8 mouse cellular contexts compared by ENCODE assay signal in the genomic region with DNA sequence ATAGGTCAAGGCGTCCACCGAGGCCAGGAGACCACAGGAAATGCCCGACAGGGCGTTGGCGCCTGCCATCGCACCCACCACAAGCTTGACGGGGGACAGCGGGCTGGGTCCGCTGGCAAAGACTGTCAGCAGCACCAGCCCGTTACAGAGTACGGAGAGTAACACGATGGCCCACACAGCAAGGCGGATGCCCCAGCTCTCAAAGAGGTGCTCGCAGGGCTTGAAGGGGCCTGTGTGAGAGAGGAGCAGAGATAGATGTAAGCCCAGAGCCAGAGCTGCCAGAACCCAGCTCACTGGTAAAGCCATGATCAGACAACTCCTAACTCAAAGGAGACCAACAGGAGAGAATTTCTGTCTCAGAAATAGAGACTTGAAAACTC. TPM values are rescaled to one million over a fixed set of nuclear protein-coding genes. Genes with fewer than 3 reads are reported as not detected.
DNase-seq lines count a peak whose midpoint lies in the region; ATAC-seq and TF ChIP-seq lines count a peak whose summit lies in the region.

No protein-coding gene starts in this region.

- intact Hi-C loops in left cerebral cortex, postnatal 4 days (cut with DNase I), result loop anchor here (5.0 kb wide), 1 partner anchor 124 kb away; no protein-coding TSS in a partner anchor

- H3K27me3 ChIP-seq in heart, embryonic 16.5 days (ENCODE audit: control insufficient read depth, insufficient read depth, low read length), result peaks cover 7% of the 10 kb centered on the region; the same call in 1 of the 2 replicates
- H3K27me3 ChIP-seq in hindbrain, embryonic 13.5 days, result peaks cover 28% of the 10 kb centered on the region; the same call in 1 of the 2 replicates
- H3K27me3 ChIP-seq in midbrain, embryonic 12.5 days, result peaks cover 38% of the 10 kb centered on the region

- WGBS in heart, embryonic 16.5 days, result 7% methylated on average over 14 of the region's 14 CpGs
- 7% methylated on average over 14 of the region's 14 CpGs for WGBS in hindbrain, embryonic 13.5 days
- WGBS in midbrain, embryonic 12.5 days, result 7% methylated on average over 14 of the region's 14 CpGs

- DNase-seq in heart, adult 8-10 months (ENCODE audit: low spot score), result no peak
- no peak for DNase-seq in embryo, embryonic 11 days
- DNase-seq in right cerebral cortex, postnatal 36 days (ENCODE audit: low spot score in 2 of 2), result no peak
- no peak for DNase-seq in left cerebral cortex, postnatal 4 days

- H3K9ac ChIP-seq in heart, embryonic 16.5 days (ENCODE audit: low read length), result peak overlapping the region; percentile 60
- H3K9ac ChIP-seq in hindbrain, embryonic 13.5 days, result peak overlapping the region; percentile 73
- peak overlapping the region; percentile 64 for H3K9ac ChIP-seq in midbrain, embryonic 12.5 days (replicated peaks)

- no peak for TF ChIP-seq POLR2A in bone marrow macrophage, adult 2 months (IDR thresholded peaks at IDR 0.05; ENCODE audit: borderline replicate concordance, low read depth, low read length)

- H3K4me2 ChIP-seq in heart, embryonic 16.5 days (ENCODE audit: low read depth, low read length), result peak overlapping the region; percentile 70
- peak overlapping the region; percentile 75 for H3K4me2 ChIP-seq in hindbrain, embryonic 13.5 days
- peak overlapping the region; percentile 86 for H3K4me2 ChIP-seq in midbrain, embryonic 12.5 days (replicated peaks)

- ATAC-seq in heart, embryonic 16.5 days (replicated peaks; ENCODE audit: extremely low read depth, insufficient read depth, low FRiP score), result no peak
- peak; percentile 43 for ATAC-seq in hindbrain, embryonic 13.5 days (ENCODE audit: low FRiP score)
- 0 out of 2 replicates have a peak, but pooled peaks have one; percentile 9 for ATAC-seq in midbrain, embryonic 12.5 days (ENCODE audit: low FRiP score, low read depth)

- peaks cover 4% of the 10 kb centered on the region for H3K4me1 ChIP-seq in heart, embryonic 16.5 days (ENCODE audit: control insufficient read depth, insufficient read depth, low read length)
- peaks cover 6% of the 10 kb centered on the region for H3K4me1 ChIP-seq in bone marrow macrophage, adult 2 months (ENCODE audit: control insufficient read depth, insufficient read depth, low read length)
- peaks cover 11% of the 10 kb centered on the region for H3K4me1 ChIP-seq in hindbrain, embryonic 13.5 days (replicated peaks)
- H3K4me1 ChIP-seq in midbrain, embryonic 12.5 days, result peaks cover 8% of the 10 kb centered on the region

- no peak overlapping the region for H3K27ac ChIP-seq in heart, embryonic 16.5 days (ENCODE audit: low read length)
- no peak overlapping the region for H3K27ac ChIP-seq in bone marrow macrophage, adult 2 months (ENCODE audit: insufficient read depth, low read depth, low read length)
- H3K27ac ChIP-seq in hindbrain, embryonic 13.5 days, result no peak overlapping the region
- no peak overlapping the region for H3K27ac ChIP-seq in midbrain, embryonic 12.5 days (replicated peaks)

- H3K9me3 ChIP-seq in heart, embryonic 16.5 days (replicated peaks; ENCODE audit: control insufficient read depth, low read length), result no peaks in the 10 kb centered on the region
- no peaks in the 10 kb centered on the region for H3K9me3 ChIP-seq in hindbrain, embryonic 13.5 days
- no peaks in the 10 kb centered on the region for H3K9me3 ChIP-seq in midbrain, embryonic 12.5 days

- TF ChIP-seq CTCF in bone marrow macrophage, adult 2 months (IDR thresholded peaks at IDR 0.05; ENCODE audit: low read depth, low read length), result no peak

- peak overlapping the region; percentile 43 for H3K4me3 ChIP-seq in heart, embryonic 16.5 days (ENCODE audit: low read length)
- H3K4me3 ChIP-seq in bone marrow macrophage, adult 2 months (ENCODE audit: insufficient read depth, low read length), result peak overlapping the region; percentile 40
- peak overlapping the region; percentile 46 for H3K4me3 ChIP-seq in hindbrain, embryonic 13.5 days
- peak overlapping the region; percentile 48 for H3K4me3 ChIP-seq in midbrain, embryonic 12.5 days

- H3K36me3 ChIP-seq in heart, embryonic 16.5 days (ENCODE audit: control insufficient read depth, insufficient read depth), result no peaks in the 10 kb centered on the region
- H3K36me3 ChIP-seq in hindbrain, embryonic 13.5 days, result no peaks in the 10 kb centered on the region
- no peaks in the 10 kb centered on the region for H3K36me3 ChIP-seq in midbrain, embryonic 12.5 days

RNA-seq across cellular contexts. Expression of gene Ube2t, which starts 25.6 kb away (rescaled TPM):
- polyA plus RNA-seq in heart, embryonic 16.5 days (2015; fragmentation: Nextera tagmentation; extraction: Ambion mirVana), result 49.7 and 54.6 TPM in 2 replicates
- total RNA-seq in heart, adult 8-10 months (2022), result 1 to 10 TPM; 5.3 to 9.7 (median 7.4) TPM
- polyA plus RNA-seq in bone marrow macrophage, adult 2 months (2012; ENCODE audit: insufficient read depth, insufficient read length, missing spikeins), result 20.3 and 33.5 TPM in 2 replicates
- polyA plus RNA-seq in hindbrain, embryonic 13.5 days (2015; fragmentation: Nextera tagmentation; extraction: Ambion mirVana), result 15.3 and 17.0 TPM in 2 replicates
- 43.2 and 43.9 TPM in 2 replicates for polyA plus RNA-seq in midbrain, embryonic 12.5 days (2016; fragmentation: Nextera tagmentation; extraction: Ambion mirVana)
- total RNA-seq in left cerebral cortex, postnatal 4 days (2021), result 1 to 10 TPM; 2.3 to 3.0 TPM

RNA-seq across cellular contexts. Expression of gene Ppp1r12b, which starts 32.2 kb away (rescaled TPM):
- 24.2 and 30.4 TPM in 2 replicates for polyA plus RNA-seq in heart, embryonic 16.5 days (2015; fragmentation: Nextera tagmentation; extraction: Ambion mirVana)
- total RNA-seq in heart, adult 8-10 months (2022), result 100 to 1,000 TPM; 171 to 181 (median 179) TPM
- polyA plus RNA-seq in bone marrow macrophage, adult 2 months (2012; ENCODE audit: insufficient read depth, insufficient read length, missing spikeins), result 4.6 and 6.9 TPM in 2 replicates
- polyA plus RNA-seq in hindbrain, embryonic 13.5 days (2015; fragmentation: Nextera tagmentation; extraction: Ambion mirVana), result 12.4 and 14.9 TPM in 2 replicates
- polyA plus RNA-seq in midbrain, embryonic 12.5 days (2016; fragmentation: Nextera tagmentation; extraction: Ambion mirVana), result 13.8 and 14.6 TPM in 2 replicates
- 10 to 100 TPM; 61.4 to 62.1 TPM for total RNA-seq in left cerebral cortex, postnatal 4 days (2021)
